Mouse (Mus musculus): ENCODE results near the gene Zmynd8. TPM values are rescaled to one million over a fixed set of nuclear protein-coding genes. Genes with fewer than 3 reads are reported as not detected.

Zmynd8 gene
- total and polyA plus RNA-seq, 2 experiments from 2014 or later, result 35.3 to 48.1 TPM

- peak; percentile 13; the same call in 1 of the 2 replicates for ATAC-seq (ENCODE audit: insufficient read depth, low read depth)
- DNase-seq (ENCODE audit: low spot score), result peak; percentile 59
- TF ChIP-seq EP300 (IDR thresholded peaks at IDR 0.05; ENCODE audit: low read depth) (no peak), CTCF (IDR thresholded peaks at IDR 0.05; ENCODE audit: low read depth) (0 out of 2 replicates have a peak, but pooled peaks have one; percentile 3)
- Histone ChIP-seq H3K4me3 (ENCODE audit: low read depth, low read length) (no peak overlapping the region), H3K27me3 (ENCODE audit: control insufficient read depth, insufficient read depth, low read length) (no peaks in the 10 kb centered on the region), H3K4me1 (ENCODE audit: control insufficient read depth, insufficient read depth) (peaks cover 75% of the 10 kb centered on the region), H3K27ac (ENCODE audit: low read depth) (peak overlapping the region; percentile 100), H3K36me3 (replicated peaks; ENCODE audit: control insufficient read depth, insufficient read depth, low read length) (no peaks in the 10 kb centered on the region), H3K9me3 (replicated peaks; ENCODE audit: control insufficient read depth, low read length) (no peaks in the 10 kb centered on the region), H3K4me2 (ENCODE audit: low read depth, low read length) (no peak overlapping the region), H3K9ac (replicated peaks; ENCODE audit: low read depth, low read length) (peak overlapping the region; percentile 41; the same call in 1 of the 2 replicates)
- WGBS, result 14% methylated on average over 3 of the region's 3 CpGs
Measured at GRCm38 (mm10) chr2:165886482-165886856, 12.3 kb downstream of the Zmynd8 start.

DNA sequence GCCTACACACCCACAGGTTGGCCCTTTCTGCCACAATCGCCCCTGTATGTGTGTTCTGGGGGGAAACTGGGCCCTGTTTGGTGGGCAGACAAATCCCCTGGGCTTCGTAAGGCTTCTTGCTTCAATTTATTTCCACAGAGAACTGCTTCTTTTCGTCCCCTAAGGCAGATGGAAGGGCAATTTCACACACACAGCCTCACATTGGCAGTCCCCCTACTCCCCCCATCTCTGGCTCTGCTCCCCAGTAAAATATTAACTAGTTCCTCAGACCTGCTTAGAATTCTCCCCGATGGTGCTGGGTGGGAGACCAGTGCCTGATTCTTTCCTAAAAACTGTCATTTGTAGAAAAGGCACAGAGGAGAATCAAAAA, 12.9 kb downstream of the Zmynd8 start:
- H3K4me1 ChIP-seq (ENCODE audit: control insufficient read depth, insufficient read depth), result peaks cover 80% of the 10 kb centered on the region
- H3K4me3 ChIP-seq (ENCODE audit: low read depth, low read length), result no peak overlapping the region
- no peak overlapping the region for H3K4me2 ChIP-seq (ENCODE audit: low read depth, low read length)
- H3K9me3 ChIP-seq (replicated peaks; ENCODE audit: control insufficient read depth, low read length), result no peaks in the 10 kb centered on the region
- H3K27ac ChIP-seq (ENCODE audit: low read depth), result peak overlapping the region; percentile 100
- TF ChIP-seq EP300 (IDR thresholded peaks at IDR 0.05; ENCODE audit: low read depth), result no peak
- TF ChIP-seq CTCF (IDR thresholded peaks at IDR 0.05; ENCODE audit: low read depth), result no peak
- H3K36me3 ChIP-seq (replicated peaks; ENCODE audit: control insufficient read depth, insufficient read depth, low read length), result no peaks in the 10 kb centered on the region
- 41% methylated on average over 4 of the region's 4 CpGs for WGBS
- no peak for DNase-seq (ENCODE audit: low spot score)
- no peak for ATAC-seq (ENCODE audit: insufficient read depth, low read depth)
- H3K27me3 ChIP-seq (ENCODE audit: control insufficient read depth, insufficient read depth, low read length), result no peaks in the 10 kb centered on the region
- peak overlapping the region; percentile 41; the same call in 1 of the 2 replicates for H3K9ac ChIP-seq (replicated peaks; ENCODE audit: low read depth, low read length)

GRCm38 (mm10) chr2:165885225-165885950, 13.4 kb downstream of the Zmynd8 start:
- no peaks in the 10 kb centered on the region for H3K36me3 ChIP-seq (replicated peaks; ENCODE audit: control insufficient read depth, insufficient read depth, low read length)
- no peak overlapping the region for H3K4me3 ChIP-seq (ENCODE audit: low read depth, low read length)
- peaks cover 86% of the 10 kb centered on the region for H3K4me1 ChIP-seq (ENCODE audit: control insufficient read depth, insufficient read depth)
- peak; percentile 58 for DNase-seq (ENCODE audit: low spot score)
- peak overlapping the region; percentile 31; the same call in 1 of the 2 replicates for H3K4me2 ChIP-seq (ENCODE audit: low read depth, low read length)
- WGBS, result 10% methylated on average over 15 of the region's 17 CpGs
- peak; percentile 2; the same call in 1 of the 2 replicates for ATAC-seq (ENCODE audit: insufficient read depth, low read depth)
- H3K27ac ChIP-seq (ENCODE audit: low read depth), result peak overlapping the region; percentile 100
- H3K9me3 ChIP-seq (replicated peaks; ENCODE audit: control insufficient read depth, low read length), result no peaks in the 10 kb centered on the region
- peak overlapping the region; percentile 59 for H3K9ac ChIP-seq (replicated peaks; ENCODE audit: low read depth, low read length)
- H3K27me3 ChIP-seq (ENCODE audit: control insufficient read depth, insufficient read depth, low read length), result no peaks in the 10 kb centered on the region
- TF ChIP-seq EP300 (IDR thresholded peaks at IDR 0.05; ENCODE audit: low read depth) (no peak), CTCF (IDR thresholded peaks at IDR 0.05; ENCODE audit: low read depth) (no peak)

DNA sequence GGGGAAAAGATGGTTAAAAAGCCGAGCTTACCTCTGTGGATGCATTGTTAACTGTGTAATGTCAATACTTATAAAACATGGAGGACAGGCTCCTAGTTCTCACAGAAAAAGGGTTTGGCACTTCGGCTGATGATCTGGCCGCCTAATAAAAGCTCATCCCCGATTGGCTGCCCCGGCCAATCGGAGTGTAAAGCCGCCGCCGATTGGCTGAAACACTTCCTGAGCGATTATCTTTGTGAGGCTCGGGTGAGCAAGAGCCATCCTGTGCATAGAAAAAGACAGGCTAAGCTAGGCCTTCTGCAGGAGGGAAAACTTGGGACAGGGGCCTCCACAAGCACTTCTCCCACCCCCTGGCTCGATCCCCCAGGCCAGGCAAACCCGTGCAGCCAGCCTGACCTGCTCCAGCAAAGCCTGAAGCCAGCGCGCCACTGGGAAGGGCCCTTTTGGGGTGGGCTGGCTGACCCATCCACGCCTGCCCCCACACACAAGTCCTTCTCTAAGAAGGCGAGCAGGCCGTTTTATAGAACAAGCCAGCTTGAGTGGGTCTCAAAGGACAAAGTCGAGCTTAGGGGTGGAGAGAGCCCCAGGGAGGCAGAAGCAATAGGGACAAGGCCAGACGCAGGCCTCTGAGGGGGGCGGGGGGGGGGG, 14.1 kb downstream of the Zmynd8 start:
- peak; percentile 54 for ATAC-seq (ENCODE audit: insufficient read depth, low read depth)
- 8% methylated on average over 20 of the region's 21 CpGs for WGBS

GRCm38 (mm10) chr2:165883846-165884576, 14.8 kb downstream of the Zmynd8 start:
- no peaks in the 10 kb centered on the region for H3K36me3 ChIP-seq (replicated peaks; ENCODE audit: control insufficient read depth, insufficient read depth, low read length)
- H3K4me1 ChIP-seq (ENCODE audit: control insufficient read depth, insufficient read depth), result peaks cover 97% of the 10 kb centered on the region
- H3K4me3 ChIP-seq (ENCODE audit: low read depth, low read length), result peak overlapping the region; percentile 26
- H3K27me3 ChIP-seq (ENCODE audit: control insufficient read depth, insufficient read depth, low read length), result no peaks in the 10 kb centered on the region
- 0 out of 2 replicates have a peak, but pooled peaks have one; percentile 10 for ATAC-seq (ENCODE audit: insufficient read depth, low read depth)
- H3K4me2 ChIP-seq (ENCODE audit: low read depth, low read length), result peak overlapping the region; percentile 58
- peak overlapping the region; percentile 100 for H3K27ac ChIP-seq (ENCODE audit: low read depth)
- peak; percentile 65 for DNase-seq (ENCODE audit: low spot score)
- TF ChIP-seq CTCF (IDR thresholded peaks at IDR 0.05; ENCODE audit: low read depth) (no peak), EP300 (IDR thresholded peaks at IDR 0.05; ENCODE audit: low read depth) (0 out of 2 replicates have a peak, but pooled peaks have one; percentile 18)
- WGBS, result 2% methylated on average over 11 of the region's 11 CpGs
- H3K9ac ChIP-seq (replicated peaks; ENCODE audit: low read depth, low read length), result peak overlapping the region; percentile 59
- no peaks in the 10 kb centered on the region for H3K9me3 ChIP-seq (replicated peaks; ENCODE audit: control insufficient read depth, low read length)

More for the DNA sequence above, 14.1 kb downstream of the Zmynd8 start:
- TF ChIP-seq CTCF (IDR thresholded peaks at IDR 0.05; ENCODE audit: low read depth), result no peak
- peak; percentile 75 for TF ChIP-seq EP300 (IDR thresholded peaks at IDR 0.05; ENCODE audit: low read depth)
- H3K4me1 ChIP-seq (ENCODE audit: control insufficient read depth, insufficient read depth), result peaks cover 93% of the 10 kb centered on the region
- peak overlapping the region; percentile 59 for H3K9ac ChIP-seq (replicated peaks; ENCODE audit: low read depth, low read length)
- no peaks in the 10 kb centered on the region for H3K27me3 ChIP-seq (ENCODE audit: control insufficient read depth, insufficient read depth, low read length)
- no peaks in the 10 kb centered on the region for H3K36me3 ChIP-seq (replicated peaks; ENCODE audit: control insufficient read depth, insufficient read depth, low read length)
- peak; percentile 87 for DNase-seq (ENCODE audit: low spot score)
- peak overlapping the region; percentile 100 for H3K27ac ChIP-seq (ENCODE audit: low read depth)
- H3K4me3 ChIP-seq (ENCODE audit: low read depth, low read length), result peak overlapping the region; percentile 26; the same call in 1 of the 2 replicates
- H3K4me2 ChIP-seq (ENCODE audit: low read depth, low read length), result peak overlapping the region; percentile 58
- no peaks in the 10 kb centered on the region for H3K9me3 ChIP-seq (replicated peaks; ENCODE audit: control insufficient read depth, low read length)

Measured in heart, postnatal 0 days (tissue).